Mouse (Mus musculus) midbrain, embryonic 11.5 days (tissue): ENCODE data around the gene Dst. TPM values are rescaled to one million over a fixed set of nuclear protein-coding genes. Genes with fewer than 3 reads are reported as not detected.

Experiments
- ATAC-seq: fragments of 200-750 bp; cut with Nextera tagmentation; 2 replicates; pipeline ENCODE4 v1.8.0; 2017; ENCODE audit warnings: moderate TSS enrichment, moderate library complexity; ENCODE audit not compliant: low FRiP score
- DNase-seq: peaks from one replicate; pipeline ENCODE4 v3.0.0; 2015; ENCODE audit warnings: low spot score; ENCODE audit errors: missing footprints
- H3K27ac ChIP-seq: fragments of 300-500 bp; sonication (generic); 2 replicates; pipeline ENCODE4 v1.5.1; 2014; ENCODE audit warnings: low read depth, low read length
- H3K27me3 ChIP-seq: fragments of 300-500 bp; sonication (generic); 2 replicates; pipeline ENCODE4 v1.6.1; 2014; ENCODE audit warnings: mild to moderate bottlenecking, low read length, moderate library complexity, mixed read lengths; ENCODE audit not compliant: control insufficient read depth, insufficient read depth
- H3K36me3 ChIP-seq: fragments of 300-500 bp; sonication (generic); 2 replicates; pipeline ENCODE4 v1.6.1; 2014; ENCODE audit warnings: mild to moderate bottlenecking, low read length, moderate library complexity, mixed read lengths; ENCODE audit not compliant: control insufficient read depth, insufficient read depth
- H3K4me1 ChIP-seq: fragments of 300-500 bp; sonication (generic); 2 replicates; pipeline ENCODE4 v1.6.1; 2014; ENCODE audit warnings: low read length; ENCODE audit not compliant: control insufficient read depth, insufficient read depth
- H3K4me2 ChIP-seq: fragments of 300-500 bp; sonication (generic); 2 replicates; pipeline ENCODE4 v1.6.1; 2014; ENCODE audit warnings: mild to moderate bottlenecking, moderate library complexity
- H3K4me3 ChIP-seq: fragments of 300-500 bp; sonication (generic); 2 replicates; pipeline ENCODE4 v1.5.1; 2014; ENCODE audit warnings: low read depth, low read length
- H3K9ac ChIP-seq: fragments of 300-500 bp; sonication (generic); 2 replicates; pipeline ENCODE4 v1.6.1; 2014; ENCODE audit warnings: low read length
- H3K9me3 ChIP-seq: fragments of 300-500 bp; sonication (generic); 2 replicates; pipeline ENCODE4 v1.6.1; 2016; ENCODE audit warnings: low read length; ENCODE audit not compliant: control insufficient read depth
- WGBS: fragments of 180-500 bp; shearing (Covaris S2); extraction: QIAGEN DNeasy Blood & Tissue Kit; methylation state at CpG from one replicate; pipeline ENCODE4 v1.1.7; 2014; 5-methylcytosine and 5-hydroxymethylcytosine counted together
- polyA plus RNA-seq: library from polyadenylated mRNA; unstranded; fragments of >200 nt; fragmentation: Nextera tagmentation; extraction: Ambion mirVana; gene quantifications from 2 replicates; pipeline ENCODE4 v1.2.1, GENCODE M21; 2014

Gene Dst
- polyA plus RNA-seq, 1 experiment from 2014 or later, result 33.3 TPM

GRCm38 (mm10) chr1:34074245-34075187 is 166.5 kb downstream of the Dst start:
- DNase-seq, result peak; percentile 85
- no peaks in the 10 kb centered on the region for H3K36me3 ChIP-seq
- peaks cover 19% of the 10 kb centered on the region for H3K4me1 ChIP-seq
- no peaks in the 10 kb centered on the region for H3K27me3 ChIP-seq
- no peak overlapping the region for H3K4me2 ChIP-seq
- no peaks in the 10 kb centered on the region for H3K9me3 ChIP-seq
- no peak overlapping the region for H3K27ac ChIP-seq
- no peak overlapping the region for H3K9ac ChIP-seq
- no peak overlapping the region for H3K4me3 ChIP-seq
- WGBS, result 20% methylated on average over 15 of the region's 15 CpGs
- ATAC-seq, result peak; percentile 36

GRCm38 (mm10) chr1:34076701-34077421 is 168.8 kb downstream of the Dst start:
- Histone ChIP-seq H3K4me3 (no peak overlapping the region), H3K4me1 (peaks cover 19% of the 10 kb centered on the region), H3K27ac (no peak overlapping the region), H3K36me3 (no peaks in the 10 kb centered on the region), H3K27me3 (no peaks in the 10 kb centered on the region), H3K9me3 (no peaks in the 10 kb centered on the region), H3K4me2 (no peak overlapping the region), H3K9ac (no peak overlapping the region)
- DNase-seq, result peak; percentile 80
- 9% methylated on average over 12 of the region's 12 CpGs for WGBS
- ATAC-seq, result peak; percentile 75; the same call in 1 of the 2 replicates

GRCm38 (mm10) chr1:34077422-34077790 is 169.4 kb downstream of the Dst start:
- H3K4me3 ChIP-seq, result no peak overlapping the region
- peaks cover 19% of the 10 kb centered on the region for H3K4me1 ChIP-seq
- H3K4me2 ChIP-seq, result no peak overlapping the region
- no peak overlapping the region for H3K27ac ChIP-seq
- H3K27me3 ChIP-seq, result no peaks in the 10 kb centered on the region
- DNase-seq, result peak; percentile 81
- no peaks in the 10 kb centered on the region for H3K36me3 ChIP-seq
- no peak overlapping the region for H3K9ac ChIP-seq
- WGBS, result 16% methylated on average over 7 of the region's 7 CpGs
- no peaks in the 10 kb centered on the region for H3K9me3 ChIP-seq
- ATAC-seq, result peak; percentile 44; the same call in 1 of the 2 replicates

- ATAC-seq (no peak), DNase-seq (peak; percentile 56)
- Histone ChIP-seq H3K4me2 (no peak overlapping the region), H3K9me3 (no peaks in the 10 kb centered on the region), H3K36me3 (no peaks in the 10 kb centered on the region), H3K27me3 (no peaks in the 10 kb centered on the region), H3K4me1 (peaks cover 19% of the 10 kb centered on the region), H3K27ac (no peak overlapping the region), H3K9ac (no peak overlapping the region), H3K4me3 (no peak overlapping the region)
- WGBS, result 84% methylated on average over 6 of the region's 6 CpGs
Measured at GRCm38 (mm10) chr1:34077941-34078340, 169.9 kb downstream of the Dst start.

GRCm38 (mm10) chr1:34089011-34089410 is 181.0 kb downstream of the Dst start:
- no peak for ATAC-seq
- no peak overlapping the region for H3K9ac ChIP-seq
- DNase-seq, result no peak
- H3K36me3 ChIP-seq, result peaks cover 2% of the 10 kb centered on the region; the same call in 1 of the 2 replicates
- H3K4me3 ChIP-seq, result no peak overlapping the region
- H3K4me1 ChIP-seq, result no peaks in the 10 kb centered on the region
- 84% methylated on average over 3 of the region's 3 CpGs for WGBS
- no peak overlapping the region for H3K27ac ChIP-seq
- no peaks in the 10 kb centered on the region for H3K27me3 ChIP-seq
- no peak overlapping the region for H3K4me2 ChIP-seq
- H3K9me3 ChIP-seq, result no peaks in the 10 kb centered on the region

- H3K9me3 ChIP-seq, result no peaks in the 10 kb centered on the region
- H3K27ac ChIP-seq, result no peak overlapping the region
- no peak overlapping the region for H3K4me3 ChIP-seq
- ATAC-seq (no peak), DNase-seq (no peak)
- 89% methylated on average over 7 of the region's 7 CpGs for WGBS
- H3K36me3 ChIP-seq, result peaks cover 2% of the 10 kb centered on the region; the same call in 1 of the 2 replicates
- no peak overlapping the region for H3K9ac ChIP-seq
- H3K4me2 ChIP-seq, result no peak overlapping the region
- no peaks in the 10 kb centered on the region for H3K27me3 ChIP-seq
- H3K4me1 ChIP-seq, result no peaks in the 10 kb centered on the region
Measured at GRCm38 (mm10) chr1:34090700-34091099, 182.7 kb downstream of the Dst start.

GRCm38 (mm10) chr1:34093652-34094051 is 185.6 kb downstream of the Dst start:
- 96% methylated on average over 7 of the region's 7 CpGs for WGBS

GRCm38 (mm10) chr1:34094301-34094700 is 186.3 kb downstream of the Dst start:
- WGBS, result 78% methylated on average over 5 of the region's 5 CpGs
- 0 out of 2 replicates have a peak, but pooled peaks have one; percentile 33 for ATAC-seq

More at GRCm38 (mm10) chr1:34093652-34094051, 185.6 kb downstream of the Dst start:
- peak; percentile 75 for DNase-seq
- H3K9me3 ChIP-seq, result no peaks in the 10 kb centered on the region
- ATAC-seq, result no peak
- no peak overlapping the region for H3K27ac ChIP-seq
- H3K4me2 ChIP-seq, result no peak overlapping the region
- H3K9ac ChIP-seq, result no peak overlapping the region
- no peaks in the 10 kb centered on the region for H3K4me1 ChIP-seq
- no peak overlapping the region for H3K4me3 ChIP-seq
- no peaks in the 10 kb centered on the region for H3K36me3 ChIP-seq
- no peaks in the 10 kb centered on the region for H3K27me3 ChIP-seq

GRCm38 (mm10) chr1:34095173-34095572 is 187.1 kb downstream of the Dst start:
- Histone ChIP-seq H3K27ac (no peak overlapping the region), H3K4me1 (no peaks in the 10 kb centered on the region; the same call in 1 of the 2 replicates), H3K36me3 (no peaks in the 10 kb centered on the region), H3K4me2 (no peak overlapping the region), H3K9ac (no peak overlapping the region), H3K4me3 (no peak overlapping the region), H3K27me3 (no peaks in the 10 kb centered on the region), H3K9me3 (no peaks in the 10 kb centered on the region)
- no peak for DNase-seq
- no peak for ATAC-seq
- 54% methylated on average over 4 of the region's 4 CpGs for WGBS

More at GRCm38 (mm10) chr1:34094301-34094700, 186.3 kb downstream of the Dst start:
- no peak overlapping the region for H3K27ac ChIP-seq
- no peaks in the 10 kb centered on the region for H3K4me1 ChIP-seq
- H3K4me3 ChIP-seq, result no peak overlapping the region
- no peak overlapping the region for H3K9ac ChIP-seq
- H3K4me2 ChIP-seq, result no peak overlapping the region
- no peaks in the 10 kb centered on the region for H3K36me3 ChIP-seq
- H3K27me3 ChIP-seq, result no peaks in the 10 kb centered on the region
- DNase-seq, result no peak
- H3K9me3 ChIP-seq, result no peaks in the 10 kb centered on the region
